Mouse (Mus musculus): ENCODE data around the gene Gm8922. TPM values are rescaled to one million over a fixed set of nuclear protein-coding genes. Genes with fewer than 3 reads are reported as not detected.
"Not testable (repeated sequence)": the region's sequence is repeated elsewhere in the genome, so short reads cannot be mapped to it uniquely, and the experiment has no call there.

Gene Gm8922
- polyA plus RNA-seq (2015; fragmentation: Nextera tagmentation; extraction: Ambion mirVana): not detected in 2 replicates

DNA sequence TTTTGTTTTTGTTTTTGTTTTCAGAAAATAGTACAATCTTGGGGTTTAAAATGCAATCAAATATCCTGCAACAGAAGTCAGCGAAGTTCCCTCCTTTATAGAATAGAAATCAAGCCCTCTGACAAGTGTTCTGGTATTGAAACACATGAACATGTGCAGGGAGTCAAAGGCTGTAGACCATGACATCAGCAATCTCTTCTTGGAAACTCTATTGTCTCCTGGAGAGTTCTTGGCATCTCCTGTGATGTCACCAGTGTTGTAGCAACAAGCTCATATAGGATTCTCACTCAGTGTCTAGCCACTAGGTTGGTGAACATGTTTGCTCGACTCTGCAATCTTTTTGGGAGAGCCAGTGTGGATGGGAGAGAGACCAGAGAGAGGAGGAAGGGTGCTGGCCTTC lies at the start of gene Gm8922:
Gene Gm8922, plus strand, starts transcription at position 301 of the 400 bp plus-strand sequence.
- ATAC-seq; H3K27ac ChIP-seq (ENCODE audit: low read length); H3K9ac ChIP-seq (ENCODE audit: low read depth, low read length); H3K4me1 ChIP-seq (ENCODE audit: control insufficient read depth, insufficient read depth, low read length); H3K4me3 ChIP-seq (ENCODE audit: low read depth, low read length); H3K9me3 ChIP-seq (replicated peaks; ENCODE audit: control insufficient read depth, low read length, poor library complexity, severe bottlenecking); H3K36me3 ChIP-seq (ENCODE audit: control insufficient read depth, insufficient read depth, low read length); H3K4me2 ChIP-seq (ENCODE audit: low read length); H3K27me3 ChIP-seq (ENCODE audit: control insufficient read depth, insufficient read depth, low read depth, low read length): not testable (repeated sequence)
- WGBS: no CpG with 5 or more reads among the region's 2 CpGs

Other genes starting within 250 kb of the Gm8922 start
- gene Gm8906, start 179.3 kb upstream of the Gm8922 start, polyA plus RNA-seq (2015; fragmentation: Nextera tagmentation; extraction: Ambion mirVana): not detected in 2 replicates
- not detected in 2 replicates for gene Gm6460, start 87.0 kb upstream of the Gm8922 start, polyA plus RNA-seq (2015; fragmentation: Nextera tagmentation; extraction: Ambion mirVana)
- gene Gm8926, start 88.6 kb downstream of the Gm8922 start, polyA plus RNA-seq (2015; fragmentation: Nextera tagmentation; extraction: Ambion mirVana): not detected in 2 replicates
- not detected in 2 replicates for gene Gm6465, start 163.6 kb downstream of the Gm8922 start, polyA plus RNA-seq (2015; fragmentation: Nextera tagmentation; extraction: Ambion mirVana)
- not detected in 2 replicates for gene 4933402N22Rik, start 236.1 kb downstream of the Gm8922 start, polyA plus RNA-seq (2015; fragmentation: Nextera tagmentation; extraction: Ambion mirVana)